Mouse (Mus musculus) E14TG2a.4 (cell line): ENCODE data around the gene Spint3.

Experiments used
- H3K27me3 ChIP-seq: 2 replicates; pipeline ENCODE4 v1.6.1; 2014; ENCODE audit warnings: low read length, control low read depth; ENCODE audit not compliant: insufficient read depth
- H3K36me3 ChIP-seq: 2 replicates; pipeline ENCODE4 v1.6.1; 2014; ENCODE audit warnings: low read length, control low read depth; ENCODE audit not compliant: insufficient read depth
- H3K4me1 ChIP-seq: replicated peaks from 2 replicates; pipeline ENCODE4 v1.6.1; 2014; ENCODE audit warnings: low read depth, low read length, control low read depth
- H3K4me3 ChIP-seq: replicated peaks from 2 replicates; pipeline ENCODE4 v1.5.1; 2014; ENCODE audit warnings: mild to moderate bottlenecking, low read length
- H3K9me3 ChIP-seq: 2 replicates; pipeline ENCODE4 v1.6.1; 2014; ENCODE audit warnings: low read length, control low read depth
- CTCF ChIP-seq: conservative IDR thresholded peaks from 2 replicates; pipeline ENCODE4 v1.5.1; 2014; ENCODE audit warnings: low read length
- NANOG ChIP-seq: IDR thresholded peaks from 2 replicates; pipeline ENCODE4 v1.6.1; 2014; ENCODE audit warnings: borderline replicate concordance, low read length, mixed read lengths
- POU5F1 ChIP-seq: IDR thresholded peaks from 2 replicates; pipeline ENCODE4 v1.6.1; 2014; ENCODE audit warnings: low read length, borderline replicate concordance

Gene Spint3

DNA sequence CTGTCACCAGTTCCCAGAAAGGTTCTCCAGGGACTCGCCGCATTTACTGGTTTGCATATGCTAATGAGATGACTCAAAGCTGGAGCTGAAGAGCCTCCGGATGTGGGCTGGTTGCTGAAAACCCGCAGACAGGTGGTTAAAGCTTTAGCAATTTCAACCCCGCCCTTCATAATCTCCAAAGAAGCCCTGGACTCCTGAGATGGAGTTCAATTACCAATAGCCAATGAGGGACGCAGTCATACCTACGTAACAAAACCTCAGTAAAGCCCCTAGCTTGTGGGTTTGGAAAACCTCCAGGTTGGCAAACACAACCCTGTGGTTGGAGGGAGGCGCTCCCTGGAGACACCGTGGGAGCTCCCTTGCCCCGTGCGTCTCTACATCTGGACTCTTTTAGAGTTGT is 51.4 kb downstream of the Spint3 start:
- no peaks in the 10 kb centered on the region for H3K36me3 ChIP-seq
- H3K9me3 ChIP-seq = peaks cover 37% of the 10 kb centered on the region

DNA sequence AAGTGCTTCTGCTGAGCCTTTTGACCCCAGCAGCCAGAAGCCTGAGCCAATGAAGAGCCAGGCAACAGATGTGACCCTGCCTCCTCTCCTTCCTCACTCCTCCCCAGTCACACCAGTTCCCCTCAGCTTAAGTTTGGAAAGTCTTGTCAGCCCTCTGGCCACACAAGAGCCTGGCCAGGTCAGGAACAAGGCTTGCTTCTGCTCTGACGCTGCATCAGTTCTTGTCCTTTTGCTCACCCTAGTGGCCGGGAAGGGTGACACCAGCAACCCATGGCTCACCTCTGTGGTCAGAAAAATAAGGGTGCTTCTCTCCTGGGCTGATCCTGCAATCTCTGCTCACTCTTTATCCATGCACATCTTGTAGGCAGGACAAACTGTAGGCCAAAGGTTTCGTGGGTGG is 52.5 kb downstream of the Spint3 start:
- TF ChIP-seq CTCF (peak; percentile 30; the same call in 1 of the 2 replicates), NANOG (no peak), POU5F1 (no peak)
- H3K4me3 ChIP-seq = no peak overlapping the region
- H3K36me3 ChIP-seq = no peaks in the 10 kb centered on the region
- H3K27me3 ChIP-seq = no peaks in the 10 kb centered on the region
- peaks cover 26% of the 10 kb centered on the region for H3K9me3 ChIP-seq
- H3K4me1 ChIP-seq = peaks cover 36% of the 10 kb centered on the region

More for the DNA sequence above, 51.4 kb downstream of the Spint3 start:
- Histone ChIP-seq H3K4me1 (peaks cover 36% of the 10 kb centered on the region), H3K27me3 (no peaks in the 10 kb centered on the region), H3K4me3 (peak overlapping the region; percentile 55)
- TF ChIP-seq POU5F1 = no peak
- TF ChIP-seq CTCF = no peak
- no peak for TF ChIP-seq NANOG
